Mouse (Mus musculus): ENCODE data around the gene Bora. TPM values are rescaled to one million over a fixed set of nuclear protein-coding genes. Genes with fewer than 3 reads are reported as not detected.

Gene Bora
- total and polyA plus RNA-seq, 2 experiments, result 0.28 to 0.55 TPM

DNA sequence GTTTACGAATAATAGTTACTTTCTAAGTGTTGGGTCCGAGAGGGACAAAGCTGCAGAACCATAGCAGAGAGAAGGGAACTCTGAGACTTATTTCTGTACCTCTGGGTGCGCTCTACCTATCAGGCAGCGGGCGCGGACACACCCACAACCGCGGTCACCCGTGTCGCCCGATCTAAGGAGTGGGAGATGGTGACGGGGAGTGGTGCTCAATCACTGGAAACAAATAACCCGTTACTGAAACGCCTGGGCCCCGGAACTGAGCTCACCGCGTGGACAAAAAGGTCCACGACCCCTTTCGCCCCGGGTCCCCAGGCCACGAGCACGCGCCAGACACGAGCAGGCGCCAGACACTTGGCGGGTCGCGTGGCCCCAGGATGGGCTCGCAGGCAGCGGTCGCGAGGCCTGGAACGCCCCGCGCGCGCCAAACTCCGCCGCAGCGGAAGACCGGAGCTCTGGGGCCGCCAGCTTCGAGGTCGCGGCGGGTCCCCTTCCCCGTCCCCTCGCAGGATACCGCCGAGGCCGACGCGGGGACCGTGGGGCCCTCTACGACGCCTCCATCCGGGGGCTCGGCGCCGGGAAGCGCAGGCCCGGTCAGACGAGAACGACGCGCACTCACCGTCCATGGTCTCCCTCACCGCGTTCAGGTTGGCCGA is 518 bp upstream of the Bora start:
- DNase-seq (ENCODE audit: extremely low read depth, low read depth, low spot score), result peak; percentile 13

DNA sequence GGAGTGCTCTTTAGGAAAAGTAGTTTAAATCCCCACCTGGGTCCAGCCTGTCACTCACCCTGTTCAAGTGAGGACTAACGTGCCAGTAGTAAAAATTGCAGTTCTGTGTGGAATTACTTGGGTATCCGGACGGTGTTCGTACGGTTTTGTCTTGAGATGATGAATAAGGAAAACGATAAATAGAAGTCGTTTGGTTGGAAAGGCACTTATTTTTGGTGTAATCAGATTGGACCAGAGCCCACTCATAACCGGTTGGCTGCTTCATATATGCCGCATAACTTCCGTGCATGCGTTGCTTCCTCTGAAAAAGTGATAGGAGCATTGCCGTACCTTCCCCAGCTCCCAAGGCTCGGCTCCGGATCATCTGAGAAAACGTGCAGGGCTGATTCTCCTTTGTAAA is 760 bp downstream of the Bora start:
- Histone ChIP-seq H3K79me2 (ENCODE audit: control insufficient read depth, insufficient read depth, low read length) (peaks cover 12% of the 10 kb centered on the region), H3K4me1 (ENCODE audit: control insufficient read depth, insufficient read depth, low read length) (no peaks in the 10 kb centered on the region; the same call in 1 of the 2 replicates), H3K9ac (ENCODE audit: low read depth, low read length) (peak overlapping the region; percentile 42; the same call in 1 of the 2 replicates), H3K27me3 (ENCODE audit: control insufficient read depth, insufficient read depth, low read length) (no peaks in the 10 kb centered on the region), H3K36me3 (ENCODE audit: control insufficient read depth, insufficient read depth, low read length) (no peaks in the 10 kb centered on the region), H3K27ac (replicated peaks; ENCODE audit: insufficient read depth, low read depth, low read length) (peak overlapping the region; percentile 1; the same call in 1 of the 2 replicates), H3K4me3 (ENCODE audit: insufficient read depth, low read depth, low read length) (peak overlapping the region; percentile 64)
- no peak for TF ChIP-seq CTCF (IDR thresholded peaks at IDR 0.05; ENCODE audit: low read depth, low read length)
- no peak for TF ChIP-seq POLR2A (IDR thresholded peaks at IDR 0.05; ENCODE audit: extremely low read depth, insufficient read depth, low read length)
- 0% methylated on average over 15 of the region's 15 CpGs for WGBS
- DNase-seq (ENCODE audit: extremely low read depth, low read depth, low spot score), result no peak

More for the DNA sequence above, 518 bp upstream of the Bora start:
- H3K9ac ChIP-seq (ENCODE audit: low read depth, low read length), result peak overlapping the region; percentile 91
- no peak; the same call in 1 of the 2 replicates for TF ChIP-seq POLR2A (IDR thresholded peaks at IDR 0.05; ENCODE audit: extremely low read depth, insufficient read depth, low read length)
- no peak for TF ChIP-seq CTCF (IDR thresholded peaks at IDR 0.05; ENCODE audit: low read depth, low read length)
- no peaks in the 10 kb centered on the region; the same call in 1 of the 2 replicates for H3K4me1 ChIP-seq (ENCODE audit: control insufficient read depth, insufficient read depth, low read length)
- H3K27ac ChIP-seq (replicated peaks; ENCODE audit: insufficient read depth, low read depth, low read length), result peak overlapping the region; percentile 41
- 1% methylated on average over 69 of the region's 70 CpGs for WGBS
- no peaks in the 10 kb centered on the region for H3K36me3 ChIP-seq (ENCODE audit: control insufficient read depth, insufficient read depth, low read length)
- H3K79me2 ChIP-seq (ENCODE audit: control insufficient read depth, insufficient read depth, low read length), result peaks cover 12% of the 10 kb centered on the region
- H3K4me3 ChIP-seq (ENCODE audit: insufficient read depth, low read depth, low read length), result peak overlapping the region; percentile 90
- H3K27me3 ChIP-seq (ENCODE audit: control insufficient read depth, insufficient read depth, low read length), result no peaks in the 10 kb centered on the region

DNA sequence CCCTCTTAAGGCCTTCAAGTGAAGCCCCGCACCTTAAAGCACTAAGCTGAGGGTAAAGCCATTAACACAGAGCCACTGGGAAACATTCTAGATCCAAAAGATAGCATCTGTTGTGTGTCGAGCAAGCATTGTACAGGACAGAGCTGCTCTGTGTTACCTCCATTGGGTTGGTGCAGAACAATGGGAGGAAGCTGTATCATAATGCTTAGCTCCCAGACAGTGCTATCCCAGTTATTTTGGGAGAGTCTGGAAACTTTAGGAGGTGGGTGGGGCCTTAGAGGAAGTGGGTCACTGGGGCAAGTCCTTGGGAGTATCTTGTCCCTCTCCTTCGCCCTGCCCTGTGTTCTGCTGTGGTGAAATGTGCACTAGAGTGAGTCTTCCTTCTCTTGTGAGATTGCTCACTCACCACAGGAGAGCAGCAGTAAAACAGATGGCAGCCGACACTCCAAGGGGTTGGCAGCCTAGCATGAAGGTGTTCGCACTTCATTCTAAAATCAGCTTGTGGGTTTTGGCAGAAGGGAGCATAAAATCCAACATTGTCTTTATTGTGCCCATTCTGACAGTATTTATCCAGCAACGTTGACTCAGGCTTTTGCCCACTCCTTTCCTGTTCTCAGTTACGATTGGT is 13.1 kb downstream of the Bora start:
- no peaks in the 10 kb centered on the region; the same call in 1 of the 2 replicates for H3K36me3 ChIP-seq (ENCODE audit: control insufficient read depth, insufficient read depth, low read length)
- H3K4me3 ChIP-seq (ENCODE audit: insufficient read depth, low read depth, low read length), result no peak overlapping the region
- H3K27ac ChIP-seq (replicated peaks; ENCODE audit: insufficient read depth, low read depth, low read length), result no peak overlapping the region
- no peaks in the 10 kb centered on the region for H3K4me1 ChIP-seq (ENCODE audit: control insufficient read depth, insufficient read depth, low read length)
- H3K9ac ChIP-seq (ENCODE audit: low read depth, low read length), result no peak overlapping the region
- DNase-seq (ENCODE audit: extremely low read depth, low read depth, low spot score), result no peak
- TF ChIP-seq CTCF (IDR thresholded peaks at IDR 0.05; ENCODE audit: low read depth, low read length) (no peak), POLR2A (IDR thresholded peaks at IDR 0.05; ENCODE audit: extremely low read depth, insufficient read depth, low read length) (no peak)
- 87% methylated on average over 7 of the region's 7 CpGs for WGBS
- H3K79me2 ChIP-seq (ENCODE audit: control insufficient read depth, insufficient read depth, low read length), result no peaks in the 10 kb centered on the region
- H3K27me3 ChIP-seq (ENCODE audit: control insufficient read depth, insufficient read depth, low read length), result no peaks in the 10 kb centered on the region

DNA sequence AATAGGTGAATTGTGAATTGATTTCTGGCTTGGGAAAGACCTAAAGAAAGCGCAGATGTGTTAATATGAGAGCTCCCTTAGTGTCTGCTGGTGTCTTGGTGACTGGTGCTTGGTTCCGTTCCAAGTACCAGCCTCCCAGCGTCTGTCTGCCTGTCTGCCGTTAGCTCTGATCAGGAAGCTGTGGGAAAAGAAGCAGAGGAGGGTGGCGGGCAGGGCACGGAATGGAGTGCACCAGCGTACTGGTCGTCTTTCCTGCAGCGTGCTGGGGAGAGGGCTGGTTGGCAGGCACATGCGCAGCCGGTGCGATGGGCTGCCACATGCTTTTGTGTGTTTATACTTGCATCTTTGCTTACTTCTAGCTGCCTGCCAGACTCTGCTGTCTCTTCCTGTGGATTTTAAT is 14.6 kb downstream of the Bora start:
- H3K4me1 ChIP-seq (ENCODE audit: control insufficient read depth, insufficient read depth, low read length), result no peaks in the 10 kb centered on the region
- H3K9ac ChIP-seq (ENCODE audit: low read depth, low read length), result no peak overlapping the region
- no peak overlapping the region for H3K4me3 ChIP-seq (ENCODE audit: insufficient read depth, low read depth, low read length)
- no peaks in the 10 kb centered on the region for H3K79me2 ChIP-seq (ENCODE audit: control insufficient read depth, insufficient read depth, low read length)
- H3K27ac ChIP-seq (replicated peaks; ENCODE audit: insufficient read depth, low read depth, low read length), result no peak overlapping the region
- H3K27me3 ChIP-seq (ENCODE audit: control insufficient read depth, insufficient read depth, low read length), result no peaks in the 10 kb centered on the region
- 95% methylated on average over 12 of the region's 12 CpGs for WGBS
- no peaks in the 10 kb centered on the region; the same call in 1 of the 2 replicates for H3K36me3 ChIP-seq (ENCODE audit: control insufficient read depth, insufficient read depth, low read length)
- no peak for TF ChIP-seq POLR2A (IDR thresholded peaks at IDR 0.05; ENCODE audit: extremely low read depth, insufficient read depth, low read length)
- no peak for TF ChIP-seq CTCF (IDR thresholded peaks at IDR 0.05; ENCODE audit: low read depth, low read length)
- DNase-seq (ENCODE audit: extremely low read depth, low read depth, low spot score), result no peak

DNA sequence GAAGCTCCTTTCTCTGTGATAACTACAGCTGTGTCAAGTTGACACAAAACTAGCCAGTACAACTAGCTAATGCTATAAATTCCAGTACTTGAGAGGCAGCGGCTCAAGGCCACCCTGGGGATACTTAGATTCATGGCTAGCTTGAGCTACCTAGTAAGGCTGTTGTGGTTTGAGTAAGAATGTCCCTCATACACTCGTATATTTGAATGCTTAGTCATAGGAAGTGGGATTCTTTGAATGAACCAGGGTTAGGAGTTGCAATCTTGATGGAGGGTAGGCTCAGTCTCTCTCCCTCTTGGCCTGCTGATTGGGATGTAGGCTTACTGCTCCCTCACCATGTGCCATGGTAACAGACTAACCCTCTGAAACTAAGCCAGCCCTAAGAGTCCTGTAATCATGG is 17.1 kb downstream of the Bora start:
- no peaks in the 10 kb centered on the region for H3K27me3 ChIP-seq (ENCODE audit: control insufficient read depth, insufficient read depth, low read length)
- 95% methylated on average over 2 of the region's 2 CpGs for WGBS

DNA sequence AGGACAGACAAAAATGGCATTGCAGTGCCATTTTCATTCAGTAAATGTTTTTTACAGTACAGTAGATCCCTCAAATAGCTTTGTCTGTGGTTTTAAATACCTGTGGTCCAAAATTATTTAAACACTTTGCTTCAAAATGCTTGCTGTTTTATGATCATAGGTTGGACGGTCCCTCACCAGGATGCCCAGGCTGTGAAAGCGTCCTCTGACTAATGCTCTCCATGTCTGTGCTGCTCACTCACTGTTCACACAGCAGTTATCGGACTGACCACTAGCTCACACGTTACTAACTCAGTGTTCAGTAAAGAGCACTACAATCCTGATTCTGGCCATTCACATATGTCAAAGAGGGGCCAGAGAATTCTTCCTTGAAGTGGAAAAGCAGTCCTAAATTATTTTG is 25.1 kb downstream of the Bora start:
- TF ChIP-seq CTCF (IDR thresholded peaks at IDR 0.05; ENCODE audit: low read depth, low read length), result no peak
- WGBS, result 94% methylated on average over 4 of the region's 4 CpGs
- Histone ChIP-seq H3K36me3 (ENCODE audit: control insufficient read depth, insufficient read depth, low read length) (peaks cover 6% of the 10 kb centered on the region; the same call in 1 of the 2 replicates), H3K9ac (ENCODE audit: low read depth, low read length) (no peak overlapping the region), H3K4me3 (ENCODE audit: insufficient read depth, low read depth, low read length) (no peak overlapping the region), H3K79me2 (ENCODE audit: control insufficient read depth, insufficient read depth, low read length) (no peaks in the 10 kb centered on the region), H3K27ac (replicated peaks; ENCODE audit: insufficient read depth, low read depth, low read length) (no peak overlapping the region), H3K4me1 (ENCODE audit: control insufficient read depth, insufficient read depth, low read length) (no peaks in the 10 kb centered on the region), H3K27me3 (ENCODE audit: control insufficient read depth, insufficient read depth, low read length) (no peaks in the 10 kb centered on the region)
- no peak for DNase-seq (ENCODE audit: extremely low read depth, low read depth, low spot score)

More for the DNA sequence above, 17.1 kb downstream of the Bora start:
- H3K4me3 ChIP-seq (ENCODE audit: insufficient read depth, low read depth, low read length), result no peak overlapping the region
- no peaks in the 10 kb centered on the region for H3K4me1 ChIP-seq (ENCODE audit: control insufficient read depth, insufficient read depth, low read length)
- DNase-seq (ENCODE audit: extremely low read depth, low read depth, low spot score), result no peak
- no peak overlapping the region for H3K27ac ChIP-seq (replicated peaks; ENCODE audit: insufficient read depth, low read depth, low read length)
- TF ChIP-seq CTCF (IDR thresholded peaks at IDR 0.05; ENCODE audit: low read depth, low read length) (no peak), POLR2A (IDR thresholded peaks at IDR 0.05; ENCODE audit: extremely low read depth, insufficient read depth, low read length) (no peak)
- no peaks in the 10 kb centered on the region; the same call in 1 of the 2 replicates for H3K36me3 ChIP-seq (ENCODE audit: control insufficient read depth, insufficient read depth, low read length)
- no peak overlapping the region for H3K9ac ChIP-seq (ENCODE audit: low read depth, low read length)
- no peaks in the 10 kb centered on the region for H3K79me2 ChIP-seq (ENCODE audit: control insufficient read depth, insufficient read depth, low read length)

Measured in liver, adult 2 months (tissue).